Mouse (Mus musculus) ovary, postnatal 10 days (tissue): ENCODE measurements around the gene Lyst.
"Not testable (repeated sequence)": the region's sequence is repeated elsewhere in the genome, so short reads cannot be mapped to it uniquely, and the experiment has no call there.

ENCODE experiments used
- DNase-seq: peaks from one replicate; pipeline ENCODE4 v3.0.0; 2022; ENCODE audit warnings: low spot score

Gene Lyst

GRCm38 (mm10) chr13:13637577-13637976 lies 47.4 kb downstream of the Lyst start:
- DNase-seq = no peak

DNA sequence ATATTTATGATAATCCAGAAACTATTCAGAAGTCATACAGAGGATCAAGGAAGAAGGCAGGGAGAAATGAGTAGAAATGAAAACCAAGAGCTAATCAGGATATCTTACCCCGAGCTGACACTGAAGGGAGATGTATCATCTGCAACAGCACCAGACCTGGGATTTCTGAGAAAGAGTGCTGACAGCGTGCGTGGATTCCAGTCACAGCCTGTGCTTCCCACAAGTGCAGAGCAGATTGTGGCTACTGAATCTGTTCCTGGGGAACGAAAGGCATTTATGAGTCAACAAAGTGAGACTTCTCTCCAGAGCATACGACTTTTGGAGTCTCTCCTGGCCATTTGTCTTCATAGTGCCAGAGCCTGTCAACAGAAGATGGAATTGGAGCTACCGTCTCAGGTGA lies 47.8 kb downstream of the Lyst start:
- no peak for DNase-seq

- DNase-seq = no peak
Observed at GRCm38 (mm10) chr13:13638725-13639124, 48.5 kb downstream of the Lyst start.

GRCm38 (mm10) chr13:13647296-13647695 lies 57.1 kb downstream of the Lyst start:
- DNase-seq = no peak

DNA sequence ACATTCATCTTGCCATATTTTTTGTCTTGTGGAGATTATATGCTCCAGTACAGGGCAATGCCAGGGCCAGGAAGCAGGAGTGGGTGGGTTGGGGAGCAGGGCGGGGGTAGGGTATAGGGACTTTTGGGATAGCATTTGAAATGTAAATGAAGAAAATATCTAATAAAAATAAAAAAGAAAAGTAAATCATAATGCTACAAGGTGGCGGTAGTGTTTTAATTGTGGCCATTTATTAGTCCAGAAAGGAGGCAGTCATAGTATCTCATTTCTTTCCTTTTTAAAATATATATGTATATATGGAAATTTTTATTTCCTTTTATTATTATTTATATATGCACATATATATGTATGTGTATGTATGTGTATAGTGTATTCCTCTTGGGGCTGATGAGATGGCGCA lies 65.3 kb downstream of the Lyst start:
- no peak for DNase-seq

DNA sequence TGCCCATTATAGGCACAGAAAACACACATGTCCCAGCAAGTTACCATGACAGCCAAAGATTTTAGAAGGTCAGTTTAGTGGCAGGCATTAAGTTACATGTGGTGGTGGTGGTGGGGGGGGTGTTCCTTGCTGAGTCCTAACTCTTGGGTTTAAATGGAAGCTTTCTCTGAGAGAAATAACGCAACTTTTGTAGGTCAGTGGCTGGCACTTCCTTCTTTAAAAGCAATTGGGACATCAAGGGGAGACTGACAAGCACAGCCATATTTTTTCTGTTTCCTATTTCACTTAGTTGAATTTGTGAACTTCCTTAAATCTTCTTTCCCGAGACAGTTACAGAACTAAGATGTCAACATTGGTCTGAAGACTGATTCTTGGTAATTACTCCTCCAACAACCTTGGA lies 75.9 kb downstream of the Lyst start:
- DNase-seq = not testable (repeated sequence)

- DNase-seq = no peak
Observed at GRCm38 (mm10) chr13:13670669-13671068, 80.5 kb downstream of the Lyst start.

- no peak for DNase-seq
Observed at GRCm38 (mm10) chr13:13671585-13672328, 81.6 kb downstream of the Lyst start.

DNA sequence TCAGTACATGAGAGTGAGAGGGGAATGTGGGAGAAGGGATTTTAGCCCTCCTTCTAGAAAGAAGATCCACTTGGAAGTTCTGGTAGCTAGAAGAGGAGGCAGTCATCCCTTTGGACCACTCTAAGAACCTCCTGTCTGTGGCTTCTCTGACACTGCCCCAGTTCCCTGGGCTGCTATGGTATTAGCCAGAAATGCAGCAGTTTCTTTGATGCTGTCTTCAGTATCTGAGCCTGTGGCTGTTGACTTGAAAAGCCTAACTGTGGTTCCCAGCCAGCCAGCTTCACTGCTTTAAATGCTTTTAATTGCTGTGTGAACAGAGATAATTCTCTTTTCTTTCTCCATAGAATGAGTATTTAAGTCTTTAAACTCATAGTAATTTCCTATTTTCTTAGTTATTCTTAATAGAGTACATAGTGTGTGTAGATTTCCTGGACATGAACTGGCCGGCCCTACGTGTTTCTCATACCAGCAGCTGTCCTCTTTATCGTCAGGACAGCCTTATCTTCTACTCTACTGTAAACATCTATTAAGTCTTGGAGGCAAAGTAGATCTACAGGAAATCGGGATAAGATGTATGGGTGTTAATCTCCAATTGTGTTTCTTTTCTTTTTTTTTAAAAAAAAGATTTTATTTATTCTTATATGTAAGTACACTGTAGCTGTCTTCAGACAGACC lies 84.6 kb downstream of the Lyst start:
- no peak for DNase-seq

- no peak for DNase-seq
Observed at GRCm38 (mm10) chr13:13677871-13678270, 87.7 kb downstream of the Lyst start.

DNA sequence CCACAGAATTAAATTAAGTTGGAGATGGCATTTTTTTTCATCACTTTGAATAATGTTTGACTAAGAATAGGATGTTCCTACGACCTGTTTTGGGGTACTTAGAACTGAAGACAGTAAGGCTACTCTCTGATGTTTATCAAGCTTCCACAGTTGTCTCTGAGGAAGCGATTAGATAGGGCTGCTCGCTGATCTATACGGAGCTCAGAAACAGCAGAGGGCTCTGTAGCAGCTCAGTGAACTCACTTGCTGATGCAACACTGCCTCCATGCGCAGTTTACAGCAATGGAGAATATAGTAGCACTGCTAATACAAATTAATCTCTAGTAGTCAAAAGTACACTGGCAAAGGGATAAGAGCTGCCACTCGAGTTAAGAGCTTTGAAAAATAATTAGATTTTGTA lies 91.4 kb downstream of the Lyst start:
- no peak for DNase-seq

DNA sequence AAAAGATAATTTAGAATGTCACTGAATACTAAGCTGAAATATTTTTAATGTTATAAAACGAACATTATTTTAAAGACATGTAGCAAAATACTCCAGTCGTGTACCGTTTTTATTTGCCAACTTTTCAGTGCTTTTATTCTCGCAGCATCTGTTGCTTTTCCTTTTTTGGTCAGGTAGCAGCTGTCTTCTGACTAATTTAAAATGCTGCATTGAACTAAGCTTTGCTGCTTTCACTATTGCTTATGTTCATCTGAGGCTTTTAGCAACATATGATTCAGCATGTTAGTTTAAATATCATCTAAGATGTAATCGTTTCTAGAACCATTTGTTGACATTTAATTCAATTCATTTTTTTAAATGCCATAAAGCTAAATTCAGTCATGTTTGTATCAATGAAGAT lies 113.3 kb downstream of the Lyst start:
- no peak for DNase-seq

- not testable (repeated sequence) for DNase-seq
Observed at GRCm38 (mm10) chr13:13721435-13721834, 131.2 kb downstream of the Lyst start.

GRCm38 (mm10) chr13:13723293-13723692 lies 133.1 kb downstream of the Lyst start:
- DNase-seq = no peak

DNA sequence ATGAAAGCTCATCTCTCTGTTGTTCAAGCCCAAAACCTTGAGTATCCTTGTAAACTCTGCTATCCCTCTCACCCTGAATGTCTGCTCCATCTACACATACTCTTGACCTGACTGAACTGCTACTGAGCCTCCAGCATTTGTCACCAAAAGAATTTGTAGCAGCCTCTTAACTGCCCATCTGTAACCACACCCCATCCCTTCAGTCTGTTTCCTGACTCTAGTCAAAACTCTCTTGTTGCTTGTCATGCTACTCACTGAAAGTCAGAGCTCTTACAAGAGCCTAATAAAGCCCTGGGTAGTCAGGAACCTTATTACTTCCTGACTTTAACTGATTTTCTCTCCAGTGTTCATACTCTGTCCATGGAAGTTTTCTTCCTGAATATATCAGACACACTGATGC lies 133.6 kb downstream of the Lyst start:
- DNase-seq = no peak

DNA sequence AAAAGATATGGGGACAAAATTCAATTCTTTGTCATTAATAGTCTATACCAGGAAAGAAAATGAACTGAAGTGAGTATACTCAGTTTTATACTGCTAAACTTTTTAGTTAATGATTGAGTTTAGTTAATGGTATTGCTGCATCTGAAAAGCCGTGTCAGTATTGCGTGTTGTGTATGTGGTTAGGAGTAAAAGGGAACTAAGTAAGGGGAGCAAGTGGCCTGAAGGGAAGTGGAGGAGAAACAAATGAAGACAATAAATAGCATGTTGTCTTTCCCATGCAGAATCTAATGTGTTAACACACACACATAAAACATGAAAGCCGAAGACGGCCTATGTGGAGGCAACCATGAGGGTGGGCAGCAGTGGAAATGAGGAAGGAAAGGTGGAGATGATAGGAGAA lies 149.0 kb downstream of the Lyst start:
- DNase-seq = no peak

DNA sequence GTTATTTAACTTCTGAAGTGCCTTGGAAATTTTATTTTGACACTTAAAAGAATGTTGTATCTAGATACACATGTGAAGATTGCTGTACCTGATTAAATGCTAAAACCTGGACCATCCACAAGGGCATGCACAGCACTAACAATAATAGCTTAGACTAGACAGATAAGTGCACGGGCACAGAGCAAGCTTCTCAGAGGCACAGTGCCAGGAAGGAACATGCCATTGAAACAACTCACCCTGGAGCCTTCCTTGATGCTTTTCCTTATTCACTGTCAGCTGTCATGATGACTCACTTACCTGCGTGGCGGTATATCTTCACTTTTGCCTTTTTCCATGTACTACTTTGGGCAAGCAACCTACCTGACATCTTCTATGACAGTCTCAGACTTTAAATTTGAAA lies 155.7 kb downstream of the Lyst start:
- no peak for DNase-seq

DNA sequence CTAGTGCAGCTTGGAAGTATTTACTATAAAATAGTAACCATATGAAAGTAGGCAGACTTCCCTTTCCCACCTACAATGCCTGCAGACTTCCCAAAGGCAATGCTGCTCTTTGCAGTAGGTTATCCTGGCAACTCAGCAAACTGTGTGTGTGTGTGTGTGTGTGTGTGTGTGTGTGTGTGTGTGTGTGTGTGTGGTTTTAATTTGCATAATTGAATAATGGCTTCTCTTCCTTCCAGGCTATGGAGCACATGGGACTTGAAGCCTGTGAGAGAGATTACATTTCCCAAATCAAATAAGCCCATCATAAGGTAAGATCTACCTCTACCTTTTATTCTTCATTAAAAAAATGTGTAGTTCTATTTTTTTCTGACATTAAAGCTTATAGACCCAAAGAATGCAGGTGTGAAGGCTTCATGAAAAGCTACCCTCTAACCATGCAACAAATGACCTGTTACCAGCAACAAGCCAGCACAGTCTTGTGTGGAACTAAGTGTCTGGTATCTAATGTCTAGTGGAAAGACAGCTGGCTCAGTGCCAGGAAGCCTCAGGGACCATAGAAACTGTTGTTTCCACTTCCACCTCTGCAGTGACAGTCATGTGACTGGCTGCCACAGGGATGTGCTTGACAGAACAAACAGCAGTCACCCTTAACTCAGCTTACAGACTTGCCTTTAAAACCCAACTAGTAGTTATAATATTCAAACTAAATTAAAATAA lies 185.7 kb downstream of the Lyst start:
- DNase-seq = no peak

DNA sequence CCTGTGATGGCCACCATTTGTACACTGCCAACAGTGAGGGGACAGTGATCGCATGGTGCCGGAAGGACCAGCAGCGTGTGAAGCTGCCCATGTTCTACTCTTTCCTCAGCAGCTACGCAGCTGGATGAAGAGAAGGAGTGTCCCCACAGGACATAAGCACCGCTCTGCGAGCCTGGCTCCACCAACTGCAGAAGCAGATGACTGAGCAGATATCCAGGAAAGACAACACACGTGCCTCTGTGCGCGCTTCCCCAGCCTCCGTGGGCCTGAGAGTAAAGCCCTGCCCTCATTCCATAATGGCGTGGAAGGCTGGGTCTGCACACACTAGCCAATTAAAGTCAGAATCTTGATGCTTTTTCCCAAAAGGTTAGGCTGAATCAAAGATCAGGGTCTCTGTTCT lies 186.9 kb downstream of the Lyst start:
- DNase-seq = no peak

DNA sequence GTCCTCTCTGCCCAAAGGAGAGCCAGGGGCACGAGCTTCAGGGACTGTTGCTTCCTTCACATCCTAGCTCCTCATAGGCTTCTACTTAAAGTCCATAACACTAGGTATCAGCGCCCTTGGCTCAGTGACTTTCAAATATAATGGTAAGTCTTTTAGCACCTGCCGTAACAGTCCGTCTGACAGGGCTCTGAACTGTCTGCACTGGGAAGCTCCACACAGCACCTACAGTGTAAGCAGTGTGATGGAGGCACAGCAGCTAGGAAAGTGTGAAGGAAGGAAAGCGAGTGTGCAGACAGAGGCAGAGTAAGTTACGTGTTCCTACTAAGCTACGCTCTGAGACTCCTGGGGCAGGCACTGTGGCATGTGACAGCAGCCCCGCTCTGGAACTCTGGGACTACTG lies 187.5 kb downstream of the Lyst start:
- DNase-seq = no peak

DNA sequence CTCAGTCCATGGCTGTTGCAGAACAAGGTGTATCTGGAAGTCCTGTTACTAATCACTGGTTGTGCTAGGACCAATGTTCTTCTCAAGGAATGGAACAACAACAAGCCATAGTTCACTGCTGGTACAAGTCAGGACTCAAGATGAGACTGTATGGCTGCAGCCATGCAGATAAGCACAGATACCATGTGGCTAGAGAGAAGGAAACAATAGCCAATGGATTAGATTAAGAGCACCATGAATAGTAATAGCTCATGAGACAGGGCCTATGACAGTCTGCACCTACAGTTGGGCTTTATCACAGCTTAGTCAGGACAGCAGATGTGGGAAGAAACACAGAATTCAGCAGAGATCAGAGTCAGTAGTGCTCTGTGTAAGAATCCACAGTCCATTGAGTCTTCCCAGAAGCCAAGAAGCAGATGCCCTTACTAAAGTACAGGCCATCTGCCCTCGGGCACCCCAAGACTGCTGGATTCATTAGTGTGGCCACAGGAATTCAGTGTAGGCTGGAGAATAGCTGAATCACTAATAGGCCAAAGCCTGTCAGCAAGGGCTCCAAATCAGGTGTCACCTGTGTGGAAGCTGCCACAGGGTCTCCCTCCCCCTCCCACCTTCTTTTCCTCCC lies 188.8 kb downstream of the Lyst start:
- no peak for DNase-seq

DNA sequence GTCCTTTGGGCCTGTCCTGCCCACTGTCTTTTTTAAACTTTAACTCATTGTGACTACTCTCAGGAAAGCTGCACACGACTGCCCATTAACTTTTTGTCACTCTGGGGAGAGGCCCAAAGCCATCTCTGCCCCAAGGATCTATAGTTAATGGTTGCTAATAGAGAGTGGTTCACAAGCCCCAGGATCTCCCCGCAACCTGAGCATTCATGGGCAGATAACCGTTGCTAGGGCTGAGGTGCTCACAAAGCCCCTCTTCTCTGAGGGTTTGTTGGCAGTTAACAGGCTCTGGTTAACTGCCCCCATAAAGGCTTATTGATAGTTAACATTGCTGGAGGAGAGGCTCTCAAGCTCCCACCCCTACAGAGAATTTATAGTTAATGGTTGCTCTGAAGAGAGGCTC lies 190.1 kb downstream of the Lyst start:
- no peak for DNase-seq

GRCm38 (mm10) chr13:13781026-13781425 lies 190.8 kb downstream of the Lyst start:
- no peak for DNase-seq
